Mouse (Mus musculus) bone marrow macrophage, adult 2 months (primary cell): ENCODE data around the gene Serpina9.

Experiments
- CTCF ChIP-seq: IDR thresholded peaks from 2 replicates; pipeline ENCODE4 v1.5.1; 2012; ENCODE audit warnings: low read depth, mild to moderate bottlenecking, low read length, moderate library complexity
- POLR2A ChIP-seq: IDR thresholded peaks from 2 replicates; pipeline ENCODE4 v1.6.1; 2012; ENCODE audit warnings: mild to moderate bottlenecking, low read depth, low read length, borderline replicate concordance

- TF ChIP-seq POLR2A = no peak
- TF ChIP-seq CTCF = no peak
These were observed 44.0 kb upstream of the Serpina9 start for GRCm38 (mm10) chr12:104057531-104057930.
